Mouse (Mus musculus) limb, embryonic 11.5 days (tissue): ENCODE measurements around the gene Napa. TPM values are rescaled to one million over a fixed set of nuclear protein-coding genes. Genes with fewer than 3 reads are reported as not detected.

Experiments used
- ATAC-seq: fragments of 200-750 bp; cut with Nextera tagmentation; 2 replicates; pipeline ENCODE4 v1.8.0; 2017; ENCODE audit warnings: low read depth; ENCODE audit not compliant: insufficient number of reproducible peaks, low FRiP score, low TSS enrichment
- DNase-seq: peaks from one replicate; pipeline ENCODE4 v3.0.0-alpha.2; 2015; ENCODE audit warnings: low spot score
- H3K27ac ChIP-seq: fragments of 300-500 bp; sonication (generic); replicated peaks from 2 replicates; pipeline ENCODE4 v1.5.1; 2014; ENCODE audit warnings: low read depth, mild to moderate bottlenecking, low read length
- H3K27me3 ChIP-seq: fragments of 300-500 bp; sonication (generic); 2 replicates; pipeline ENCODE4 v1.6.1; 2014; ENCODE audit warnings: mild to moderate bottlenecking, low read length, mixed read lengths; ENCODE audit not compliant: control insufficient read depth, insufficient read depth
- H3K36me3 ChIP-seq: fragments of 300-500 bp; sonication (generic); 2 replicates; pipeline ENCODE4 v1.6.1; 2014; ENCODE audit warnings: mild to moderate bottlenecking, low read length, moderate library complexity, mixed read lengths; ENCODE audit not compliant: control insufficient read depth, insufficient read depth
- H3K4me1 ChIP-seq: fragments of 300-500 bp; sonication (generic); 2 replicates; pipeline ENCODE4 v1.6.1; 2014; ENCODE audit warnings: low read length, mixed read lengths; ENCODE audit not compliant: control insufficient read depth, insufficient read depth
- H3K4me2 ChIP-seq: fragments of 300-500 bp; sonication (generic); 2 replicates; pipeline ENCODE4 v1.6.1; 2014; ENCODE audit warnings: low read depth, mild to moderate bottlenecking, moderate library complexity; ENCODE audit not compliant: severe bottlenecking
- H3K4me3 ChIP-seq: fragments of 300-500 bp; sonication (generic); 2 replicates; pipeline ENCODE4 v1.5.1; 2014; ENCODE audit warnings: low read depth, low read length
- H3K9ac ChIP-seq: fragments of 300-500 bp; sonication (generic); 2 replicates; pipeline ENCODE4 v1.6.1; 2014; ENCODE audit warnings: mild to moderate bottlenecking, low read length
- H3K9me3 ChIP-seq: fragments of 300-500 bp; sonication (generic); 2 replicates; pipeline ENCODE4 v1.6.1; 2016; ENCODE audit warnings: low read length; ENCODE audit not compliant: control insufficient read depth
- WGBS: fragments of 180-500 bp; shearing (Covaris S2); extraction: QIAGEN DNeasy Blood & Tissue Kit; methylation state at CpG from one replicate; pipeline ENCODE4 v1.1.7; 2014; 5-methylcytosine and 5-hydroxymethylcytosine counted together
- polyA plus RNA-seq: library from polyadenylated mRNA; unstranded; fragments of >200 nt; fragmentation: Nextera tagmentation; extraction: Ambion mirVana; gene quantifications from 2 replicates; pipeline ENCODE4 v1.2.1, GENCODE M21; 2014

Napa gene
- polyA plus RNA-seq, 1 experiment from 2014 or later, result 203 TPM

GRCm38 (mm10) chr7:16054966-16055365, 43.3 kb upstream of the Napa start:
- H3K4me1 ChIP-seq, result no peaks in the 10 kb centered on the region
- H3K4me2 ChIP-seq, result no peak overlapping the region
- H3K4me3 ChIP-seq, result no peak overlapping the region
- 67% methylated on average over 4 of the region's 4 CpGs for WGBS
- H3K9me3 ChIP-seq, result no peaks in the 10 kb centered on the region
- no peak overlapping the region for H3K27ac ChIP-seq
- no peak for DNase-seq
- ATAC-seq, result no peak
- no peaks in the 10 kb centered on the region for H3K27me3 ChIP-seq
- no peak overlapping the region for H3K9ac ChIP-seq
- no peaks in the 10 kb centered on the region for H3K36me3 ChIP-seq

GRCm38 (mm10) chr7:16055665-16056064, 42.6 kb upstream of the Napa start:
- Histone ChIP-seq H3K27me3 (no peaks in the 10 kb centered on the region), H3K9me3 (no peaks in the 10 kb centered on the region), H3K4me1 (no peaks in the 10 kb centered on the region), H3K27ac (no peak overlapping the region), H3K36me3 (no peaks in the 10 kb centered on the region), H3K4me2 (no peak overlapping the region), H3K9ac (no peak overlapping the region), H3K4me3 (no peak overlapping the region)
- DNase-seq, result no peak
- 85% methylated on average over 6 of the region's 6 CpGs for WGBS
- no peak for ATAC-seq

GRCm38 (mm10) chr7:16056459-16057135, 41.7 kb upstream of the Napa start:
- WGBS, result 36% methylated on average over 5 of the region's 5 CpGs
- Histone ChIP-seq H3K9me3 (peaks cover under 1% of the 10 kb centered on the region), H3K9ac (no peak overlapping the region), H3K27ac (no peak overlapping the region), H3K4me2 (no peak overlapping the region), H3K27me3 (peaks cover 3% of the 10 kb centered on the region), H3K36me3 (no peaks in the 10 kb centered on the region), H3K4me1 (no peaks in the 10 kb centered on the region), H3K4me3 (no peak overlapping the region)
- no peak for DNase-seq
- ATAC-seq, result no peak

GRCm38 (mm10) chr7:16057136-16057534, 41.1 kb upstream of the Napa start:
- H3K9me3 ChIP-seq, result peaks cover 6% of the 10 kb centered on the region
- H3K36me3 ChIP-seq, result no peaks in the 10 kb centered on the region
- ATAC-seq (no peak), DNase-seq (no peak)
- H3K4me3 ChIP-seq, result no peak overlapping the region
- WGBS, result 70% methylated on average over 2 of the region's 2 CpGs
- no peaks in the 10 kb centered on the region for H3K4me1 ChIP-seq
- no peak overlapping the region for H3K27ac ChIP-seq
- H3K27me3 ChIP-seq, result peaks cover 8% of the 10 kb centered on the region
- no peak overlapping the region for H3K9ac ChIP-seq
- no peak overlapping the region for H3K4me2 ChIP-seq

GRCm38 (mm10) chr7:16061219-16062098, 36.8 kb upstream of the Napa start, which contains the start of gene Zfp541:
Zfp541 (plus strand) TSS chr7:16061814.
- Histone ChIP-seq H3K4me1 (no peaks in the 10 kb centered on the region), H3K4me3 (no peak within 1 kb of the TSS), H3K9ac (no peak within 1 kb of the TSS), H3K27me3 (peaks cover 12% of the 10 kb centered on the region), H3K36me3 (no peaks in the 10 kb centered on the region), H3K27ac (no peak within 1 kb of the TSS), H3K4me2 (no peak within 1 kb of the TSS), H3K9me3 (peaks cover 6% of the 10 kb centered on the region)
- ATAC-seq (no peak), DNase-seq (peak; percentile 28)
- WGBS, result 46% methylated on average over 65 of the region's 80 CpGs

- DNase-seq (no peak), ATAC-seq (no peak)
- H3K27ac ChIP-seq, result no peak overlapping the region
- H3K4me2 ChIP-seq, result no peak overlapping the region
- no peaks in the 10 kb centered on the region for H3K4me1 ChIP-seq
- WGBS, result 71% methylated on average over 15 of the region's 15 CpGs
- H3K4me3 ChIP-seq, result no peak overlapping the region
- peaks cover 6% of the 10 kb centered on the region for H3K9me3 ChIP-seq
- peaks cover 12% of the 10 kb centered on the region for H3K27me3 ChIP-seq
- H3K36me3 ChIP-seq, result no peaks in the 10 kb centered on the region
- no peak overlapping the region for H3K9ac ChIP-seq
Measured at GRCm38 (mm10) chr7:16062099-16062420, 36.2 kb upstream of the Napa start.

GRCm38 (mm10) chr7:16063490-16063889, 34.8 kb upstream of the Napa start:
- Histone ChIP-seq H3K4me3 (no peak overlapping the region), H3K4me2 (no peak overlapping the region), H3K9ac (no peak overlapping the region), H3K27me3 (peaks cover 12% of the 10 kb centered on the region), H3K9me3 (peaks cover 6% of the 10 kb centered on the region), H3K4me1 (no peaks in the 10 kb centered on the region), H3K27ac (no peak overlapping the region), H3K36me3 (no peaks in the 10 kb centered on the region)
- 38% methylated on average over 4 of the region's 4 CpGs for WGBS
- ATAC-seq (no peak), DNase-seq (no peak)

- Histone ChIP-seq H3K4me3 (no peak overlapping the region), H3K9me3 (no peaks in the 10 kb centered on the region), H3K4me1 (no peaks in the 10 kb centered on the region), H3K27ac (no peak overlapping the region), H3K4me2 (no peak overlapping the region), H3K36me3 (no peaks in the 10 kb centered on the region), H3K9ac (no peak overlapping the region), H3K27me3 (no peaks in the 10 kb centered on the region)
- ATAC-seq, result no peak
- DNase-seq, result no peak
Measured at GRCm38 (mm10) chr7:16070846-16071245, 27.4 kb upstream of the Napa start.
